Mouse (Mus musculus): ENCODE measurements around the gene Cpsf4. TPM values are rescaled to one million over a fixed set of nuclear protein-coding genes. Genes with fewer than 3 reads are reported as not detected.
A peak's percentile ranks its signal among the peaks of the same experiment; 100 is the strongest.
"Not testable (repeated sequence)": the region's sequence is repeated elsewhere in the genome, so short reads cannot be mapped to it uniquely, and the experiment has no call there.

The Cpsf4 gene
- polyA plus RNA-seq, 1 experiment from 2014 or later, result 25.1 TPM

GRCm38 (mm10) chr5:145219981-145220380 lies 53.0 kb downstream of the Cpsf4 start:
- Histone ChIP-seq H3K4me2 (ENCODE audit: low read depth, low read length) (no peak overlapping the region), H3K27me3 (replicated peaks; ENCODE audit: control insufficient read depth, insufficient read depth, low read length) (no peaks in the 10 kb centered on the region), H3K27ac (replicated peaks; ENCODE audit: low read depth, low read length) (no peak overlapping the region), H3K4me3 (ENCODE audit: low read depth, low read length) (no peak overlapping the region), H3K4me1 (ENCODE audit: control insufficient read depth, insufficient read depth, low read length) (no peaks in the 10 kb centered on the region), H3K36me3 (ENCODE audit: control insufficient read depth, insufficient read depth, low read length) (peaks cover 48% of the 10 kb centered on the region), H3K9me3 (ENCODE audit: control insufficient read depth, low read length) (no peaks in the 10 kb centered on the region), H3K9ac (ENCODE audit: low read depth, low read length) (no peak overlapping the region)
- ATAC-seq (ENCODE audit: low read depth) (no peak), DNase-seq (ENCODE audit: low spot score) (no peak)
- whole genome bisulfite sequencing, result 92% methylated on average over 8 of the region's 8 CpGs

- ATAC-seq (ENCODE audit: low read depth), result no peak
- no peaks in the 10 kb centered on the region for H3K27me3 ChIP-seq (replicated peaks; ENCODE audit: control insufficient read depth, insufficient read depth, low read length)
- no peaks in the 10 kb centered on the region for H3K9me3 ChIP-seq (ENCODE audit: control insufficient read depth, low read length)
- 79% methylated on average over 5 of the region's 5 CpGs for WGBS
- no peak overlapping the region for H3K4me2 ChIP-seq (ENCODE audit: low read depth, low read length)
- no peak overlapping the region for H3K27ac ChIP-seq (replicated peaks; ENCODE audit: low read depth, low read length)
- DNase-seq (ENCODE audit: low spot score), result no peak
- peaks cover 40% of the 10 kb centered on the region for H3K36me3 ChIP-seq (ENCODE audit: control insufficient read depth, insufficient read depth, low read length)
- H3K4me3 ChIP-seq (ENCODE audit: low read depth, low read length), result no peak overlapping the region
- no peaks in the 10 kb centered on the region for H3K4me1 ChIP-seq (ENCODE audit: control insufficient read depth, insufficient read depth, low read length)
- no peak overlapping the region for H3K9ac ChIP-seq (ENCODE audit: low read depth, low read length)
Measured at GRCm38 (mm10) chr5:145222840-145223239, 55.8 kb downstream of the Cpsf4 start.

GRCm38 (mm10) chr5:145223395-145223794 lies 56.4 kb downstream of the Cpsf4 start:
- WGBS, result 86% methylated on average over 12 of the region's 12 CpGs
- no peak overlapping the region for H3K4me3 ChIP-seq (ENCODE audit: low read depth, low read length)
- no peaks in the 10 kb centered on the region for H3K9me3 ChIP-seq (ENCODE audit: control insufficient read depth, low read length)
- H3K27ac ChIP-seq (replicated peaks; ENCODE audit: low read depth, low read length), result no peak overlapping the region
- ATAC-seq (ENCODE audit: low read depth) (no peak), DNase-seq (ENCODE audit: low spot score) (no peak)
- H3K36me3 ChIP-seq (ENCODE audit: control insufficient read depth, insufficient read depth, low read length), result peaks cover 34% of the 10 kb centered on the region
- no peak overlapping the region for H3K4me2 ChIP-seq (ENCODE audit: low read depth, low read length)
- H3K27me3 ChIP-seq (replicated peaks; ENCODE audit: control insufficient read depth, insufficient read depth, low read length), result no peaks in the 10 kb centered on the region
- H3K9ac ChIP-seq (ENCODE audit: low read depth, low read length), result no peak overlapping the region
- H3K4me1 ChIP-seq (ENCODE audit: control insufficient read depth, insufficient read depth, low read length), result no peaks in the 10 kb centered on the region

GRCm38 (mm10) chr5:145226453-145226852 lies 59.4 kb downstream of the Cpsf4 start:
- WGBS, result 62% methylated on average over 2 of the region's 2 CpGs
- no peak overlapping the region for H3K27ac ChIP-seq (replicated peaks; ENCODE audit: low read depth, low read length)
- no peak overlapping the region for H3K4me3 ChIP-seq (ENCODE audit: low read depth, low read length)
- no peaks in the 10 kb centered on the region for H3K9me3 ChIP-seq (ENCODE audit: control insufficient read depth, low read length)
- H3K9ac ChIP-seq (ENCODE audit: low read depth, low read length), result no peak overlapping the region
- H3K36me3 ChIP-seq (ENCODE audit: control insufficient read depth, insufficient read depth, low read length), result peaks cover 7% of the 10 kb centered on the region
- ATAC-seq (ENCODE audit: low read depth) (no peak), DNase-seq (ENCODE audit: low spot score) (no peak)
- H3K4me1 ChIP-seq (ENCODE audit: control insufficient read depth, insufficient read depth, low read length), result no peaks in the 10 kb centered on the region
- H3K4me2 ChIP-seq (ENCODE audit: low read depth, low read length), result no peak overlapping the region
- H3K27me3 ChIP-seq (replicated peaks; ENCODE audit: control insufficient read depth, insufficient read depth, low read length), result no peaks in the 10 kb centered on the region

GRCm38 (mm10) chr5:145229283-145229682 lies 62.3 kb downstream of the Cpsf4 start:
- H3K27ac ChIP-seq (replicated peaks; ENCODE audit: low read depth, low read length); H3K4me2 ChIP-seq (ENCODE audit: low read depth, low read length); ATAC-seq (ENCODE audit: low read depth): not testable (repeated sequence)

GRCm38 (mm10) chr5:145230641-145231040 lies 63.6 kb downstream of the Cpsf4 start:
- peaks cover 8% of the 10 kb centered on the region; the same call in 1 of the 2 replicates for H3K4me1 ChIP-seq (ENCODE audit: control insufficient read depth, insufficient read depth, low read length)
- no peaks in the 10 kb centered on the region for H3K9me3 ChIP-seq (ENCODE audit: control insufficient read depth, low read length)
- DNase-seq (ENCODE audit: low spot score), result no peak
- ATAC-seq (ENCODE audit: low read depth), result no peak
- peaks cover 17% of the 10 kb centered on the region for H3K36me3 ChIP-seq (ENCODE audit: control insufficient read depth, insufficient read depth, low read length)
- no peaks in the 10 kb centered on the region for H3K27me3 ChIP-seq (replicated peaks; ENCODE audit: control insufficient read depth, insufficient read depth, low read length)
- peak overlapping the region; percentile 65; the same call in 1 of the 2 replicates for H3K4me2 ChIP-seq (ENCODE audit: low read depth, low read length)
- H3K27ac ChIP-seq (replicated peaks; ENCODE audit: low read depth, low read length), result no peak overlapping the region
- 81% methylated on average over 4 of the region's 4 CpGs for WGBS
- peak overlapping the region; percentile 99; the same call in 1 of the 2 replicates for H3K4me3 ChIP-seq (ENCODE audit: low read depth, low read length)
- no peak overlapping the region for H3K9ac ChIP-seq (ENCODE audit: low read depth, low read length)

More at GRCm38 (mm10) chr5:145229283-145229682, 62.3 kb downstream of the Cpsf4 start:
- H3K9me3 ChIP-seq (ENCODE audit: control insufficient read depth, low read length); DNase-seq (ENCODE audit: low spot score); H3K27me3 ChIP-seq (replicated peaks; ENCODE audit: control insufficient read depth, insufficient read depth, low read length); H3K36me3 ChIP-seq (ENCODE audit: control insufficient read depth, insufficient read depth, low read length); H3K4me3 ChIP-seq (ENCODE audit: low read depth, low read length); H3K4me1 ChIP-seq (ENCODE audit: control insufficient read depth, insufficient read depth, low read length); H3K9ac ChIP-seq (ENCODE audit: low read depth, low read length): not testable (repeated sequence)
- 77% methylated on average over 6 of the region's 6 CpGs for WGBS

GRCm38 (mm10) chr5:145231367-145231871 lies 64.4 kb downstream of the Cpsf4 start, which contains the start of gene Zfp655:
Gene Zfp655 (plus strand): TSS chr5:145231715.
- peaks cover 25% of the 10 kb centered on the region for H3K36me3 ChIP-seq (ENCODE audit: control insufficient read depth, insufficient read depth, low read length)
- peak within 1 kb of the TSS; percentile 99 for H3K9ac ChIP-seq (ENCODE audit: low read depth, low read length)
- peak within 1 kb of the TSS; percentile 65 for H3K4me2 ChIP-seq (ENCODE audit: low read depth, low read length)
- no peaks in the 10 kb centered on the region for H3K9me3 ChIP-seq (ENCODE audit: control insufficient read depth, low read length)
- ATAC-seq (ENCODE audit: low read depth) (peak; percentile 99), DNase-seq (ENCODE audit: low spot score) (peak; percentile 97)
- H3K4me3 ChIP-seq (ENCODE audit: low read depth, low read length), result peak within 1 kb of the TSS; percentile 99
- WGBS, result 0% methylated on average over 28 of the region's 42 CpGs
- peak within 1 kb of the TSS; percentile 91 for H3K27ac ChIP-seq (replicated peaks; ENCODE audit: low read depth, low read length)
- no peaks in the 10 kb centered on the region for H3K27me3 ChIP-seq (replicated peaks; ENCODE audit: control insufficient read depth, insufficient read depth, low read length)
- H3K4me1 ChIP-seq (ENCODE audit: control insufficient read depth, insufficient read depth, low read length), result peaks cover 8% of the 10 kb centered on the region; the same call in 1 of the 2 replicates

Other genes with a start within 250 kb of the Cpsf4 start
- 19.9 and 21.1 TPM in 2 replicates for gene Smurf1, start 201.4 kb upstream of the Cpsf4 start, polyA plus RNA-seq (2014; fragmentation: Nextera tagmentation; extraction: Ambion mirVana)
- not detected in 2 replicates for gene Gm4871, start 134.5 kb upstream of the Cpsf4 start, polyA plus RNA-seq (2014; fragmentation: Nextera tagmentation; extraction: Ambion mirVana)
- gene 1700018F24Rik, start 124.2 kb upstream of the Cpsf4 start, polyA plus RNA-seq (2014; fragmentation: Nextera tagmentation; extraction: Ambion mirVana), result 0.31 TPM in 1 of 2 replicates, not detected in the other
- gene Arpc1a, start 83.4 kb upstream of the Cpsf4 start, polyA plus RNA-seq (2014; fragmentation: Nextera tagmentation; extraction: Ambion mirVana), result 138 and 150 TPM in 2 replicates
- not detected in 2 replicates for gene Kpna7, start 83.2 kb upstream of the Cpsf4 start, polyA plus RNA-seq (2014; fragmentation: Nextera tagmentation; extraction: Ambion mirVana)
- gene Arpc1b, start 53.0 kb upstream of the Cpsf4 start, polyA plus RNA-seq (2014; fragmentation: Nextera tagmentation; extraction: Ambion mirVana), result 222 and 228 TPM in 2 replicates
- gene Pdap1, start 27.0 kb upstream of the Cpsf4 start, polyA plus RNA-seq (2014; fragmentation: Nextera tagmentation; extraction: Ambion mirVana), result 84.2 and 97.1 TPM in 2 replicates
- 177 and 182 TPM in 2 replicates for gene Bud31, start 26.9 kb upstream of the Cpsf4 start, polyA plus RNA-seq (2014; fragmentation: Nextera tagmentation; extraction: Ambion mirVana)
- gene Ptcd1, start 105 bp upstream of the Cpsf4 start, polyA plus RNA-seq (2014; fragmentation: Nextera tagmentation; extraction: Ambion mirVana), result 13.2 and 14.6 TPM in 2 replicates
- 511 and 592 TPM in 2 replicates for gene Atp5j2, start 24.8 kb downstream of the Cpsf4 start, polyA plus RNA-seq (2014; fragmentation: Nextera tagmentation; extraction: Ambion mirVana)
- gene Zkscan14, start 34.7 kb downstream of the Cpsf4 start, polyA plus RNA-seq (2014; fragmentation: Nextera tagmentation; extraction: Ambion mirVana), result 6.6 and 9.3 TPM in 2 replicates
- 13.4 and 14.0 TPM in 2 replicates for gene Zkscan5, start 37.3 kb downstream of the Cpsf4 start, polyA plus RNA-seq (2014; fragmentation: Nextera tagmentation; extraction: Ambion mirVana)
- 37.2 and 38.1 TPM in 2 replicates for gene Zfp655, start 64.5 kb downstream of the Cpsf4 start, polyA plus RNA-seq (2014; fragmentation: Nextera tagmentation; extraction: Ambion mirVana)
- 0.45 and 0.63 TPM in 2 replicates for gene Zscan25, start 113.3 kb downstream of the Cpsf4 start, polyA plus RNA-seq (2014; fragmentation: Nextera tagmentation; extraction: Ambion mirVana)
- gene Cyp3a57, start 178.1 kb downstream of the Cpsf4 start, polyA plus RNA-seq (2014; fragmentation: Nextera tagmentation; extraction: Ambion mirVana), result not detected in 2 replicates